Mouse (Mus musculus) CH12.LX (cell line): ENCODE results near the gene Ankrd11. TPM values are rescaled to one million over a fixed set of nuclear protein-coding genes. Genes with fewer than 3 reads are reported as not detected.

Experiments
- DNase-seq: peaks from one replicate; pipeline ENCODE4 v3.0.0-alpha.2; 2013; ENCODE audit errors: extremely low read depth
- H3K27ac ChIP-seq: 2 replicates; pipeline ENCODE4 v1.5.1; 2012; ENCODE audit warnings: low read depth, mild to moderate bottlenecking, control low read depth, moderate library complexity; ENCODE audit not compliant: insufficient read depth
- H3K27me3 ChIP-seq: replicated peaks from 2 replicates; pipeline ENCODE3; 2012; ENCODE audit warnings: inconsistent platforms
- H3K36me3 ChIP-seq, 2 experiments: replicated peaks in 1 of 2; 2 replicates each; pipeline versions ENCODE3 to v1.6.1; 2012; ENCODE audit warnings: inconsistent platforms in 1 of 2, low read length in 1 of 2, mild to moderate bottlenecking in 1 of 2, mixed read lengths in 1 of 2, moderate library complexity in 1 of 2; ENCODE audit not compliant: control insufficient read depth in 1 of 2, insufficient read depth in 1 of 2
- H3K4me1 ChIP-seq, 2 experiments: 2 replicates each; pipeline ENCODE4 v1.6.1; 2012; ENCODE audit warnings: inconsistent platforms in 1 of 2, moderate library complexity in 1 of 2; ENCODE audit not compliant: insufficient read depth in 2 of 2, control insufficient read depth in 1 of 2
- H3K4me2 ChIP-seq: 2 replicates; pipeline ENCODE4 v1.6.1; 2012; ENCODE audit warnings: low read depth, mild to moderate bottlenecking, control low read depth; ENCODE audit not compliant: poor library complexity, insufficient read depth, severe bottlenecking
- H3K4me3 ChIP-seq, 3 experiments: fragments of 150-350 bp in 1 of 3; sonication (generic) in 1 of 3; replicated peaks in 1 of 3; 2 replicates each; pipeline versions ENCODE3 to v1.5.1; 2011 to 2012; ENCODE audit warnings: low read depth in 2 of 3, low read length in 2 of 3, mild to moderate bottlenecking in 2 of 3, moderate library complexity in 2 of 3, control low read depth in 1 of 3, improper control_type of control experiment in 1 of 3, inconsistent platforms in 1 of 3, mixed read lengths in 1 of 3; ENCODE audit not compliant: poor library complexity in 1 of 3
- H3K79me2 ChIP-seq: replicated peaks from 2 replicates; pipeline ENCODE4 v1.6.1; 2012; ENCODE audit warnings: mild to moderate bottlenecking, moderate library complexity; ENCODE audit not compliant: control insufficient read depth, poor library complexity, insufficient read depth, severe bottlenecking; ENCODE audit errors: extremely low read depth
- H3K9ac ChIP-seq: 2 replicates; pipeline ENCODE4 v1.6.1; 2012; ENCODE audit warnings: low read depth, mild to moderate bottlenecking, control low read depth, moderate library complexity; ENCODE audit not compliant: insufficient read depth
- H3K9me3 ChIP-seq: replicated peaks from 2 replicates; pipeline ENCODE3; 2012; ENCODE audit warnings: low read length, inconsistent platforms, mixed read lengths
- BHLHE40 ChIP-seq: IDR thresholded peaks from 2 replicates; pipeline ENCODE4 v1.6.1; 2011; ENCODE audit warnings: mild to moderate bottlenecking, low read depth, low read length, improper control_type of control experiment
- CHD1 ChIP-seq: IDR thresholded peaks from 2 replicates; pipeline ENCODE4 v1.6.1; 2012; ENCODE audit warnings: low read depth, low read length, improper control_type of control experiment, inconsistent platforms
- CHD2 ChIP-seq: IDR thresholded peaks from 2 replicates; pipeline ENCODE4 v1.6.1; 2011; ENCODE audit warnings: low read length, improper control_type of control experiment
- E2F4 ChIP-seq: IDR thresholded peaks from 2 replicates; pipeline ENCODE4 v1.6.1; 2011; ENCODE audit warnings: low read depth, low read length, improper control_type of control experiment; ENCODE audit not compliant: insufficient replicate concordance
- ELF1 ChIP-seq: IDR thresholded peaks from 2 replicates; pipeline ENCODE4 v1.6.1; 2014; ENCODE audit warnings: low read depth, mild to moderate bottlenecking, inconsistent platforms, low read length, improper control_type of control experiment
- JUND ChIP-seq: conservative IDR thresholded peaks from 2 replicates; pipeline ENCODE4 v1.6.1; 2011; ENCODE audit warnings: low read depth, low read length, improper control_type of control experiment
- KAT2A ChIP-seq: IDR thresholded peaks from 2 replicates; pipeline ENCODE4 v1.6.1; 2012; ENCODE audit warnings: low read length, improper control_type of control experiment, inconsistent platforms; ENCODE audit not compliant: insufficient replicate concordance
- MAX ChIP-seq: IDR thresholded peaks from 2 replicates; pipeline ENCODE4 v1.6.1; 2011; ENCODE audit warnings: low read length, improper control_type of control experiment
- MEF2A ChIP-seq: IDR thresholded peaks from 2 replicates; pipeline ENCODE4 v1.6.1; 2014; ENCODE audit warnings: low read depth, mild to moderate bottlenecking, inconsistent platforms, low read length, improper control_type of control experiment, borderline replicate concordance
- POLR2AphosphoS2 ChIP-seq: IDR thresholded peaks from 2 replicates; pipeline ENCODE4 v1.6.1; 2011; ENCODE audit warnings: low read depth, low read length, improper control_type of control experiment
- RAD21 ChIP-seq: IDR thresholded peaks from 2 replicates; pipeline ENCODE4 v1.6.1; 2011; ENCODE audit warnings: low read depth, mild to moderate bottlenecking, low read length, improper control_type of control experiment, moderate library complexity
- RCOR1 ChIP-seq: conservative IDR thresholded peaks from 2 replicates; pipeline ENCODE4 v1.6.1; 2012; ENCODE audit warnings: low read depth, mild to moderate bottlenecking, inconsistent platforms, low read length, improper control_type of control experiment
- SIN3A ChIP-seq: IDR thresholded peaks from 2 replicates; pipeline ENCODE4 v1.6.1; 2012; ENCODE audit warnings: low read length, improper control_type of control experiment, inconsistent platforms
- SMC3 ChIP-seq: IDR thresholded peaks from 2 replicates; pipeline ENCODE4 v1.6.1; 2011; ENCODE audit warnings: low read depth, low read length, improper control_type of control experiment
- TBP ChIP-seq: conservative IDR thresholded peaks from 2 replicates; pipeline ENCODE4 v1.6.1; 2011; ENCODE audit warnings: low read depth, low read length, improper control_type of control experiment
- TCF12 ChIP-seq: IDR thresholded peaks from 2 replicates; pipeline ENCODE4 v1.6.1; 2014; ENCODE audit warnings: low read depth, mild to moderate bottlenecking, inconsistent platforms, low read length, improper control_type of control experiment
- UBTF ChIP-seq: IDR thresholded peaks from 2 replicates; pipeline ENCODE4 v1.6.1; 2012; ENCODE audit warnings: low read depth, mild to moderate bottlenecking, inconsistent platforms, low read length, improper control_type of control experiment, moderate library complexity
- USF1 ChIP-seq: IDR thresholded peaks from 2 replicates; pipeline ENCODE4 v1.6.1; 2014; ENCODE audit warnings: low read depth, mild to moderate bottlenecking, inconsistent platforms, low read length, improper control_type of control experiment
- ZC3H11A ChIP-seq: IDR thresholded peaks from 2 replicates; pipeline ENCODE4 v1.6.1; 2012; ENCODE audit warnings: low read depth, mild to moderate bottlenecking, inconsistent platforms, low read length, improper control_type of control experiment
- dilution Hi-C: fragments of 300-500 bp; cut with MboI; formaldehyde crosslinking; loops from 2 replicates; pipeline ENCODE4 v1.14.3; 2020; ENCODE audit warnings: low sequenced_read_pairs; ENCODE audit not compliant: extremely low pct_unique_long_range_greater_than_20kb, extremely low pct_ligation_motif_present
- in situ Hi-C: fragments of 300-500 bp; cut with MboI; formaldehyde crosslinking; loops from 3 replicates; pipeline ENCODE4 v1.14.3; 2019; ENCODE audit warnings: low sequenced_read_pairs, low pct_ligation_motif_present, low pct_unique_long_range_greater_than_20kb, mixed read lengths
- polyA plus RNA-seq: library from polyadenylated mRNA; unstranded; fragments of >175 nt; gene quantifications from 2 replicates; pipeline ENCODE4 v1.2.1, GENCODE M21; 2012; ENCODE audit warnings: low read depth; ENCODE audit not compliant: insufficient read length
- total RNA-seq, 2 experiments: library from RNA; depleted of rRNA; stranded (reverse); fragments of 300-350 nt in 1 of 2; fragments of >200 nt in 1 of 2; gene quantifications; 2 replicates each; pipeline ENCODE4 v1.2.3; 2012 to 2014

Ankrd11 gene
- total and polyA plus RNA-seq, 3 experiments: 37.4 to 74.9 (median 60.7) TPM

- Histone ChIP-seq H3K4me2 (no peak overlapping the region), H3K4me3 (no peak overlapping the region), H3K79me2 (no peaks in the 10 kb centered on the region), H3K9me3 (no peaks in the 10 kb centered on the region), H3K27me3 (peaks cover 87% of the 10 kb centered on the region), H3K27ac (no peak overlapping the region), H3K4me1 (no peaks in the 10 kb centered on the region), H3K9ac (no peak overlapping the region), H3K36me3 (no peaks in the 10 kb centered on the region)
- no peak for DNase-seq
- dilution Hi-C loops: no loop called here
- in situ Hi-C loops: no loop called here
- TF ChIP-seq CHD2 (no peak), CHD1 (no peak), MEF2A (no peak), SIN3A (no peak), JUND (no peak), E2F4 (no peak), POLR2AphosphoS2 (no peak), ELF1 (no peak), USF1 (no peak), MAX (no peak)
Measured at GRCm38 (mm10) chr8:122855123-122855522, 187.0 kb downstream of the Ankrd11 start.

GRCm38 (mm10) chr8:122854388-122854787 is 187.7 kb downstream of the Ankrd11 start:
- Histone ChIP-seq H3K9ac (no peak overlapping the region), H3K4me3 (no peak overlapping the region), H3K9me3 (no peaks in the 10 kb centered on the region), H3K36me3 (no peaks in the 10 kb centered on the region), H3K27me3 (peaks cover 89% of the 10 kb centered on the region), H3K4me1 (no peaks in the 10 kb centered on the region), H3K4me2 (no peak overlapping the region)
- in situ Hi-C loops: no loop called here
- dilution Hi-C loops: no loop called here
- no peak for TF ChIP-seq MEF2A
- no peak for TF ChIP-seq ZC3H11A
- TF ChIP-seq RCOR1: no peak
- TF ChIP-seq, all 38 proteins: peak for 0
- no peak overlapping the region for H3K27ac ChIP-seq
- no peaks in the 10 kb centered on the region for H3K79me2 ChIP-seq
- no peak for DNase-seq

GRCm38 (mm10) chr8:122853340-122853771 is 188.7 kb downstream of the Ankrd11 start:
- H3K36me3 ChIP-seq: no peaks in the 10 kb centered on the region
- H3K9me3 ChIP-seq: no peaks in the 10 kb centered on the region
- no peak for DNase-seq
- H3K79me2 ChIP-seq: no peaks in the 10 kb centered on the region
- H3K27me3 ChIP-seq: peaks cover 92% of the 10 kb centered on the region
- TF ChIP-seq RCOR1 (no peak), UBTF (no peak), MAX (no peak), SMC3 (no peak), BHLHE40 (no peak), TBP (no peak), KAT2A (no peak), TCF12 (no peak), ZC3H11A (no peak), RAD21 (no peak)
- no peak overlapping the region for H3K9ac ChIP-seq
- H3K4me3 ChIP-seq: no peak overlapping the region
- H3K4me1 ChIP-seq: peaks cover 1% of the 10 kb centered on the region in 2 experiments; a peak in 2 of 4 replicates
- in situ Hi-C loops (no loop called here), dilution Hi-C loops (no loop called here)
- H3K27ac ChIP-seq: no peak overlapping the region
- no peak overlapping the region for H3K4me2 ChIP-seq
